8 mouse cellular contexts compared by ENCODE assay signal in the genomic region with DNA sequence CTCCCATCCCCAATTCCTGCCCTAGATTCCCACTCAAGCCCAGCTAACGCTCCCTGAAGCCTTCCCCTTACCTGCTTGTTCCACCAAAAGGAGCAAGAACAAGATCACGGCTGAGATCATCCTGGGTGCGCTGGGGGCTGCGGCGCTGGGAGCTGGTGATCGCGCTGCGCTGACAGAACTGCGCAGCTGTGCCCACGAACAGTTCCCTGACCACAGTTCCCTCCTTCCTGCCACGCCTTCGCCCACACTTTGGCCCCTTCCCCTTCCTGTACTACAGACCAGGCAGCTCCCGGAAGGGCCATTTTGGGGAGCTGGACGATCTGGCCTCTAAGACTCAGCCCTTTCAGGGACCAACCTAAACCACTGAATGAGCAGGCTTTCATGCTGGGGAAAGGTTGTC. TPM values are rescaled to one million over a fixed set of nuclear protein-coding genes. Genes with fewer than 3 reads are reported as not detected.
DNase-seq lines count a peak whose midpoint lies in the region; ATAC-seq and TF ChIP-seq lines count a peak whose summit lies in the region.

A gene (minus strand): TSS at position 240 of the 400 bp plus-strand sequence.

- H3K79me2 ChIP-seq in liver, adult 2 months (ENCODE audit: control insufficient read depth, insufficient read depth, low read length): no peaks in the 10 kb centered on the region

- H3K4me1 ChIP-seq in liver, adult 2 months (ENCODE audit: control insufficient read depth, insufficient read depth, low read length): peaks cover 24% of the 10 kb centered on the region
- peaks cover 32% of the 10 kb centered on the region for H3K4me1 ChIP-seq in embryonic facial prominence, embryonic 10.5 days
- H3K4me1 ChIP-seq in liver, embryonic 11.5 days (replicated peaks; ENCODE audit: control insufficient read depth, insufficient read depth, low read length): peaks cover 32% of the 10 kb centered on the region
- H3K4me1 ChIP-seq in neural tube, embryonic 13.5 days (replicated peaks): no peaks in the 10 kb centered on the region

- H3K27ac ChIP-seq in liver, adult 2 months (replicated peaks; ENCODE audit: insufficient read depth, low read depth, low read length): peak within 1 kb of the TSS; percentile 98
- no peak within 1 kb of the TSS for H3K27ac ChIP-seq in embryonic facial prominence, embryonic 10.5 days (replicated peaks)
- H3K27ac ChIP-seq in liver, embryonic 11.5 days (ENCODE audit: low read depth, low read length): peak within 1 kb of the TSS; percentile 4; the same call in 1 of the 2 replicates
- H3K27ac ChIP-seq in neural tube, embryonic 13.5 days (replicated peaks): no peak within 1 kb of the TSS

- H3K4me2 ChIP-seq in liver, embryonic 11.5 days: peak within 1 kb of the TSS; percentile 12
- H3K4me2 ChIP-seq in neural tube, embryonic 13.5 days: no peak within 1 kb of the TSS

- DNase-seq in liver, adult 2 months (ENCODE audit: extremely low read depth, low read depth, low spot score): no peak
- no peak for DNase-seq in liver
- no peak for DNase-seq in embryonic facial prominence, embryonic 10.5 days (ENCODE audit: low spot score)
- no peak for DNase-seq in liver, embryonic 11.5 days (ENCODE audit: low spot score)
- no peak for DNase-seq in B cell, adult 2 months
- no peak for DNase-seq in kidney, postnatal 36 days

- ATAC-seq in hematopoietic stem cell, adult 5-6 weeks (replicated peaks in 1 of 2; ENCODE audit: insufficient read depth in 1 of 2, low FRiP score in 2 of 2, low TSS enrichment in 1 of 2, low read depth in 1 of 2, poor library complexity in 2 of 2, severe bottlenecking in 2 of 2): peak; percentile 40 to 75
- no peak for ATAC-seq in liver, embryonic 11.5 days (replicated peaks; ENCODE audit: low FRiP score)
- ATAC-seq in neural tube, embryonic 13.5 days (ENCODE audit: low read depth): no peak

- H3K36me3 ChIP-seq in liver, adult 2 months (ENCODE audit: control insufficient read depth, insufficient read depth, low read length): peaks cover 32% of the 10 kb centered on the region
- peaks cover 60% of the 10 kb centered on the region for H3K36me3 ChIP-seq in embryonic facial prominence, embryonic 10.5 days (replicated peaks)
- peaks cover 42% of the 10 kb centered on the region for H3K36me3 ChIP-seq in liver, embryonic 11.5 days (ENCODE audit: control insufficient read depth, insufficient read depth, low read length)
- H3K36me3 ChIP-seq in neural tube, embryonic 13.5 days: peaks cover 60% of the 10 kb centered on the region

- WGBS in liver, adult 2 months: 89% methylated on average over 14 of the region's 14 CpGs
- 91% methylated on average over 14 of the region's 14 CpGs for WGBS in embryonic facial prominence, embryonic 10.5 days
- 50% methylated on average over 14 of the region's 14 CpGs for WGBS in liver, embryonic 11.5 days
- 93% methylated on average over 14 of the region's 14 CpGs for WGBS in neural tube, embryonic 13.5 days

- no peaks in the 10 kb centered on the region for H3K9me3 ChIP-seq in embryonic facial prominence, embryonic 10.5 days
- no peaks in the 10 kb centered on the region for H3K9me3 ChIP-seq in liver, embryonic 11.5 days (ENCODE audit: control insufficient read depth, low read length)
- no peaks in the 10 kb centered on the region for H3K9me3 ChIP-seq in neural tube, embryonic 13.5 days

- H3K4me3 ChIP-seq in liver, adult 2 months (ENCODE audit: insufficient read depth, low read depth, low read length): peak within 1 kb of the TSS; percentile 54
- H3K4me3 ChIP-seq in embryonic facial prominence, embryonic 10.5 days: no peak within 1 kb of the TSS
- H3K4me3 ChIP-seq in liver, embryonic 11.5 days (ENCODE audit: low read depth, low read length): peak within 1 kb of the TSS; percentile 32
- no peak within 1 kb of the TSS for H3K4me3 ChIP-seq in neural tube, embryonic 13.5 days

- 0 out of 2 replicates have a peak, but pooled peaks have one; percentile 38 for TF ChIP-seq POLR2A in liver, adult 2 months (IDR thresholded peaks at IDR 0.05; ENCODE audit: extremely low read depth, insufficient read depth, low read length)

- H3K27me3 ChIP-seq in liver, adult 2 months (ENCODE audit: control insufficient read depth, insufficient read depth, low read length): no peaks in the 10 kb centered on the region
- no peaks in the 10 kb centered on the region for H3K27me3 ChIP-seq in embryonic facial prominence, embryonic 10.5 days (replicated peaks; ENCODE audit: low read depth, poor library complexity, severe bottlenecking)
- H3K27me3 ChIP-seq in liver, embryonic 11.5 days (replicated peaks; ENCODE audit: control insufficient read depth, insufficient read depth, low read length): no peaks in the 10 kb centered on the region
- no peaks in the 10 kb centered on the region for H3K27me3 ChIP-seq in neural tube, embryonic 13.5 days

- TF ChIP-seq CTCF in liver, adult 2 months (IDR thresholded peaks at IDR 0.05; ENCODE audit: low read depth, low read length): no peak

- H3K9ac ChIP-seq in liver, adult 2 months (ENCODE audit: low read depth, low read length): peak within 1 kb of the TSS; percentile 58
- no peak within 1 kb of the TSS; the same call in 1 of the 2 replicates for H3K9ac ChIP-seq in liver, embryonic 11.5 days (ENCODE audit: low read depth, low read length)
- H3K9ac ChIP-seq in neural tube, embryonic 13.5 days: no peak within 1 kb of the TSS

RNA-seq across cellular contexts. Expression of the gene that starts here (rescaled TPM):
- total RNA-seq in liver, adult 2 months (2014; rRNA removed): 6.4 and 12.4 TPM in 2 replicates
- 21.3 and 50.7 TPM in 2 replicates for polyA plus RNA-seq in liver, adult 2 months (2012; rRNA removed)
- 12.4 and 16.5 TPM in 2 replicates for polyA plus RNA-seq in embryonic facial prominence, embryonic 10.5 days (2016; fragmentation: Nextera tagmentation; extraction: Ambion mirVana)
- 44.5 and 76.7 TPM in 2 replicates for total RNA-seq in hematopoietic stem cell, adult 5-6 weeks (2017)
- polyA plus RNA-seq in liver, embryonic 11.5 days (2014; fragmentation: Nextera tagmentation; extraction: Ambion mirVana): 70.9 and 83.6 TPM in 2 replicates
- polyA plus RNA-seq in neural tube, embryonic 13.5 days (2015; fragmentation: Nextera tagmentation; extraction: Ambion mirVana): 38.6 and 38.7 TPM in 2 replicates

Comparison
In these comparisons a context has a peak if more than half of its experiments do, and no peak if none do; other contexts are left out.
1. H3K27ac ChIP-seq: peak in liver, adult 2 months (single experiment) and liver, embryonic 11.5 days (single experiment); none in embryonic facial prominence, embryonic 10.5 days (single experiment) and neural tube, embryonic 13.5 days (single experiment).
2. H3K4me3 ChIP-seq: peak in liver, adult 2 months (single experiment) and liver, embryonic 11.5 days (single experiment); none in embryonic facial prominence, embryonic 10.5 days (single experiment) and neural tube, embryonic 13.5 days (single experiment).
3. ATAC-seq: peak in hematopoietic stem cell, adult 5-6 weeks (2 of 2); none in liver, embryonic 11.5 days (single experiment) and neural tube, embryonic 13.5 days (single experiment).